Mouse (Mus musculus): ENCODE measurements around the gene Aak1. TPM values are rescaled to one million over a fixed set of nuclear protein-coding genes. Genes with fewer than 3 reads are reported as not detected.
"Not testable (repeated sequence)": the region's sequence is repeated elsewhere in the genome, so short reads cannot be mapped to it uniquely, and the experiment has no call there.

Gene Aak1
- polyA plus RNA-seq, 1 experiment = 152 TPM

DNA sequence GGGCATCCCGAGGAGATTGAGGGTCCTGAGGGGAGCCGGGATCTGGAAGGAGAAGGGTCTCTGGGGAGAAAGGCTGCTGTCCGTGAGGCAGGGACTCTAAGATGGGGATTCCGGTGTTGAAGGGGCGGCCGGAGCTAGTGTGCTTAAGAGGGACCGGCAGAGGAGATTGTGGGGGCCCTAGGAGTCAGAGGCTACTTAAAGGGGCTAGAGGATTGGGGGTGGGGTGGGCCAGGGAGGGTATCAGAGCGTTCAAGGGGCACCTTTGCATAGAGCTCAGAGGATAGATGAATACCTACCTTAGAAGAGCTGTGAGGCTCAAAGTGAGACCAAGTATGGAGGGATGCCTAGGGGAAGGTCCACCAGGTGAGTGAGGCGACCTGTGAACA, 193.8 kb downstream of the Aak1 start:
- peaks cover 6% of the 10 kb centered on the region for H3K4me1 ChIP-seq (ENCODE audit: control insufficient read depth, insufficient read depth, low read length)
- H3K27ac ChIP-seq (ENCODE audit: insufficient read depth, low read length) = peak overlapping the region; percentile 65; the same call in 1 of the 2 replicates
- DNase-seq = no peak
- H3K27me3 ChIP-seq (ENCODE audit: control insufficient read depth, insufficient read depth, low read length) = no peaks in the 10 kb centered on the region
- no peak for TF ChIP-seq CTCF (IDR thresholded peaks at IDR 0.05; ENCODE audit: borderline replicate concordance, insufficient read depth, low read depth, low read length)
- no peak for TF ChIP-seq POLR2A (IDR thresholded peaks at IDR 0.05; ENCODE audit: borderline replicate concordance, insufficient read depth, low read length)
- peak overlapping the region; percentile 77 for H3K4me3 ChIP-seq (replicated peaks; ENCODE audit: insufficient read depth, low read depth, low read length)
- 2% methylated on average over 9 of the region's 9 CpGs for WGBS

- TF ChIP-seq CTCF (IDR thresholded peaks at IDR 0.05; ENCODE audit: borderline replicate concordance, insufficient read depth, low read depth, low read length) (no peak), POLR2A (IDR thresholded peaks at IDR 0.05; ENCODE audit: borderline replicate concordance, insufficient read depth, low read length) (no peak)
- 89% methylated on average over 2 of the region's 2 CpGs for WGBS
- H3K4me1 ChIP-seq (ENCODE audit: control insufficient read depth, insufficient read depth, low read length) = peaks cover 6% of the 10 kb centered on the region
- H3K4me3 ChIP-seq (replicated peaks; ENCODE audit: insufficient read depth, low read depth, low read length) = no peak overlapping the region
- no peak overlapping the region for H3K27ac ChIP-seq (ENCODE audit: insufficient read depth, low read length)
- no peaks in the 10 kb centered on the region for H3K27me3 ChIP-seq (ENCODE audit: control insufficient read depth, insufficient read depth, low read length)
- no peak for DNase-seq
Measured at GRCm38 (mm10) chr6:87044895-87045294, 195.6 kb downstream of the Aak1 start.

- no peak for DNase-seq
- Histone ChIP-seq H3K4me1 (ENCODE audit: control insufficient read depth, insufficient read depth, low read length) (peaks cover 6% of the 10 kb centered on the region), H3K4me3 (replicated peaks; ENCODE audit: insufficient read depth, low read depth, low read length) (no peak overlapping the region), H3K27ac (ENCODE audit: insufficient read depth, low read length) (no peak overlapping the region), H3K27me3 (ENCODE audit: control insufficient read depth, insufficient read depth, low read length) (no peaks in the 10 kb centered on the region)
- WGBS = 80% methylated on average over 3 of the region's 3 CpGs
- TF ChIP-seq CTCF (IDR thresholded peaks at IDR 0.05; ENCODE audit: borderline replicate concordance, insufficient read depth, low read depth, low read length) (no peak), POLR2A (IDR thresholded peaks at IDR 0.05; ENCODE audit: borderline replicate concordance, insufficient read depth, low read length) (no peak)
Measured at GRCm38 (mm10) chr6:87045507-87045906, 196.2 kb downstream of the Aak1 start.

- H3K4me3 ChIP-seq (replicated peaks; ENCODE audit: insufficient read depth, low read depth, low read length); DNase-seq; H3K27ac ChIP-seq (ENCODE audit: insufficient read depth, low read length); H3K4me1 ChIP-seq (ENCODE audit: control insufficient read depth, insufficient read depth, low read length); H3K27me3 ChIP-seq (ENCODE audit: control insufficient read depth, insufficient read depth, low read length): not testable (repeated sequence)
- WGBS = 99% methylated on average over 7 of the region's 7 CpGs
Measured at GRCm38 (mm10) chr6:87048712-87049111, 199.4 kb downstream of the Aak1 start.

DNA sequence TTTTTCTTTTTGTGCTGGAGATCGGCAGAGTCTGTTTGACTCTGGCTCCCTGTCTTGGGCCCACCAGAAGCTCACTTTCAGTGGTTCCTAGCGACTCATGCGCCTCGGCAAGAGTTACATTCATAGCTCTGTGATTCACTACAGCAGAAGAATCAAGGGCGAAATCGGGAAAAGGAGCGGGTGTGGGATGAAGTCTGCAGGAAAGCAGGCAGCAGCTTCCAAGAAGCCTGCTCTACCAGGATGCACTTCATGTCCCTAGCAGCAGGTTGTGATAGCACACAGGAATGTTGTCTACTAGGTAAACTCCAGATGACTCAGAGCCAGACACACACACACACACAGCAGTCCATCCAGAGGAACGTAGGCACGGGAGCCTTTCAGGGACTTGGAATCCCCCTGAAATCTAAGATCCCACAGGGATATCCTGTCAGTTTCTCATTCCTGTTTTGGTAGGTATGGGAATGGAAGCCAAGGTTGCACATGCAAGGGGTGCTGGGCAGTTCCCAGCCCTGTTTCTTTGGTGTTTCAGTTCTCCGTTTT, 202.6 kb downstream of the Aak1 start:
- Histone ChIP-seq H3K27me3 (ENCODE audit: control insufficient read depth, insufficient read depth, low read length) (no peaks in the 10 kb centered on the region), H3K4me1 (ENCODE audit: control insufficient read depth, insufficient read depth, low read length) (no peaks in the 10 kb centered on the region), H3K27ac (ENCODE audit: insufficient read depth, low read length) (no peak overlapping the region), H3K4me3 (replicated peaks; ENCODE audit: insufficient read depth, low read depth, low read length) (no peak overlapping the region)
- TF ChIP-seq CTCF (IDR thresholded peaks at IDR 0.05; ENCODE audit: borderline replicate concordance, insufficient read depth, low read depth, low read length) (no peak), POLR2A (IDR thresholded peaks at IDR 0.05; ENCODE audit: borderline replicate concordance, insufficient read depth, low read length) (no peak)
- WGBS = 89% methylated on average over 10 of the region's 10 CpGs
- no peak for DNase-seq

Other genes starting within 250 kb of the Aak1 start
- 2.1 and 2.5 TPM in 2 replicates for gene Asprv1, start 221.4 kb upstream of the Aak1 start, polyA plus RNA-seq (2012; rRNA removed)
- gene Mxd1, start 180.4 kb upstream of the Aak1 start, polyA plus RNA-seq (2012; rRNA removed) = 21.1 and 21.9 TPM in 2 replicates
- 59.8 and 62.5 TPM in 2 replicates for gene Snrnp27, start 165.0 kb upstream of the Aak1 start, polyA plus RNA-seq (2012; rRNA removed)
- gene Gmcl1, start 116.1 kb upstream of the Aak1 start, polyA plus RNA-seq (2012; rRNA removed) = 30.3 and 31.0 TPM in 2 replicates
- 7.3 and 8.1 TPM in 2 replicates for gene Anxa4, start 55.9 kb upstream of the Aak1 start, polyA plus RNA-seq (2012; rRNA removed)
- 130 and 152 TPM in 2 replicates for gene Nfu1, start 159.7 kb downstream of the Aak1 start, polyA plus RNA-seq (2012; rRNA removed)
- 26.4 and 28.7 TPM in 2 replicates for gene Gfpt1, start 193.3 kb downstream of the Aak1 start, polyA plus RNA-seq (2012; rRNA removed)

Measured in cerebellum, adult 2 months (tissue).